Mouse (Mus musculus): ENCODE data around the gene Olfr1143. TPM values are rescaled to one million over a fixed set of nuclear protein-coding genes. Genes with fewer than 3 reads are reported as not detected.

The Olfr1143 gene
- not detected for polyA plus RNA-seq (2014; fragmentation: Illumina TruSeq; extraction: RNeasy Lipid Tissue Mini Kit (QIAGEN cat#74804); ENCODE audit: low read depth, low replicate concordance)

DNA sequence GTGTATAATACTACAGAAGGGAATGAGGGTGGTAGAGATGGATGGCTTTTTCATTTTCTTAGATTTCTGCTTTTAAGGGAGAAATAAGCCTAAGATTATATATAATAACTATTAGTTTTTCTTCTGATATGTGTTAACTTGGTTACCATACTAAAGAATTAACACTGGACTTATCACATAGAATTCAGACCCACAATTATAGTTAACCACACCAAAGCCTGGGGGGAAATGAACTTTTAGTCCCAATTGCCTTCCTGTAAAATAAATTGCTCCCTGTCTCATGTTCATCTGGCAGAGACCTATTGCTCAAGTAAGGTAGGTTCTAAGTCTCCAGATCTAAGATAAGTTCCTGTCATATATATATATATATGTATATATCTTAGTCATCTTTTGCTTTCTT, at the start of gene Olfr1143:
Gene Olfr1143, plus strand, starts transcription at position 301 of the 400 bp plus-strand sequence.

DNA sequence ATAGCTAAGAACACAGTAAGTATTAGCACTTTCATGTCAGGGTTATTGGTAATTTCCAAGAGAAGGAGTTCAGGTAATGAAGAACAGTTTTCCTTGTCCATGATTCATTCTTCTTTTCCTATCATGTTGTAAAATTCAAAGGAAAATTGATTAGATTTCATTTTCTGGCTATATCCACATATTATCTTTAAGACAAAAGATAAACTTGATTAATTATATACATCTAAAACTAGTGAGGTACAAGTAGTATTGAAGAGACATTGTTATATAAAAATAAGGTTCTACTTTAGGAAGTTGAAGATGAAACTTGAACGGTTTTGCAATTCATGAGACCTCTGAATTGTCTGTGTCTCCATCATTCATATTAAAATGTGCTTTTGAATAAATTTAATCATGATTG, 46.5 kb upstream of the Olfr1143 start, which contains the start of gene Olfr1141:
Gene Olfr1141, minus strand, starts transcription at position 101 of the 400 bp plus-strand sequence.

DNA sequence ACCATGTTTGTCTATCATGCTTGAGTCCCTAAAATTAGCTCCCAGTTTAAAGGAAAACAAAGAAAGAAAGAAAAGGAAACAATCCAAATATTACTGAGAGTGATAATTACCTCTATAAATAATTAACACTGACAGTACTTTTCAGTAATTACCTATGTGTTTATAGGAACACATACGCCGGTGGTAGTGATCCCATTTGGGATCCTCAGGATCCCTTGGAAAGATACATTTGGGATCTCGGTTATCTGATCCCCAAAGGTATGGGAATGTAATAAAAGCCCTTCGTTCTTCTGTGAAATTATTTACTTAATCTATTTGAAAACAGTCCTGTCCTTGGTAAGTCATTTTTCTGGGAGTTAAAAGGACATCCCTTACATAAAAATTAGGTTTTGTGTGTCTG, 21.2 kb upstream of the Olfr1143 start, which contains the start of gene Olfr152:
Gene Olfr152, plus strand, starts transcription at position 301 of the 400 bp plus-strand sequence.

DNA sequence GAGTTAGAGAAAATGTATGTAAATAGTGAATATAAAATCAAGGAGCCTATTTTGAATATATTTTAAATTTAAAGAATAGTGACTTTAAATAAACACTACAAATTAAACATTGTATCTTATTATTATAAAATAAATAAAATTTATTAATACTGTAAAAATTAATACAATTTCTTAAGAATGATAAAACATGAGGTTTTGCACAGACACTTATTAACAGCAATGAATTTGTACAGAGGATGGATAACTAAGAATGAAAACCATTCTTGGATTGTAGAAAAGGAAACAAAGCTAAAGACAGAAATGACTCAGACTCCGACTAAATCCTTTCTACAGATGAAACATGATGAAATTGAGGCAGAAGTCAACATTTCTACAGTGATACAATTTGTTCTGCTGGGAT, 9.1 kb downstream of the Olfr1143 start, which contains the start of gene Olfr1145:
Gene Olfr1145, plus strand, starts transcription at position 301 of the 400 bp plus-strand sequence.

DNA sequence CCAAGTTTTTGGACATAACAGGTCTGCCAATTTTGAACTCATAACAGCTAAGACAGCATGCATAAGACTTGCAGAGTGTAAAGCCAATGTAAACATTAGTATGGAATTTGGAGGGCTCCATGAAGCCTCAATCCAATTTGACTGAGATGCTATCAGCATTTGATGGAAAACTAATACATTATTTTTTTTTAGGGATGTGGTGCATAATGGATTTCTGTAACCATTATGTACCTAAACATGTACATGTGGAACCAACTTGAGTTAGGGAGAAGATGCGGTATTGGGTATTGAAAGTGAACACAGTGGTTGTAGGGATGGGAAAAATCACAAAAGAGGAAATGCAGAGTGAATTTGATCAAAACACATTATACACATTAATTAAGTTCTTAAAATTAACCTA, 29.8 kb downstream of the Olfr1143 start, which contains the start of gene Olfr1148:
Gene Olfr1148, plus strand, starts transcription at position 301 of the 400 bp plus-strand sequence.

DNA sequence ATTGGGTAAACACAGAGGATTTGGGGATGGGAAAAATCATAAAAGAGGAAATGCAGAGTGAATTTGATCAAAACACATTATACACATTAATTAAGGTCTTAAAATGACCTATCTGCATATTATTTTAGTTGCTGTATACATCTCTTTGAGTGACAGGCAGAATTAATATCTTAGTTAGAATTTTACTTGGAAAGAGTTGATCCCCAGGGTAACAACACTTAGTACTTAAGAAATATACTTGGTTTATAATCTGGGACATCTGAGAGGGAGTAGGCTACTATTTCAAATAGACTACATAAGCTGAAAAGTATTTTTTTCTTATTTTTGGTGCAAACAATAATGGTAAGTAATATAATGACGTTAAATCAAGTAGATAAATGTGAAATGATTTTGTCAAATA, 43.3 kb downstream of the Olfr1143 start, which contains the start of gene Olfr1150-ps1:
Gene Olfr1150-ps1, plus strand, starts transcription at position 301 of the 400 bp plus-strand sequence.

Other genes with a start within 250 kb of the Olfr1143 start
- not detected for gene Olfr1129, start 226.7 kb upstream of the Olfr1143 start, polyA plus RNA-seq (2014; fragmentation: Illumina TruSeq; extraction: RNeasy Lipid Tissue Mini Kit (QIAGEN cat#74804); ENCODE audit: low read depth, low replicate concordance)
- gene Olfr1130, start 194.4 kb upstream of the Olfr1143 start, polyA plus RNA-seq (2014; fragmentation: Illumina TruSeq; extraction: RNeasy Lipid Tissue Mini Kit (QIAGEN cat#74804); ENCODE audit: low read depth, low replicate concordance): not detected
- gene Olfr1131, start 173.5 kb upstream of the Olfr1143 start, polyA plus RNA-seq (2014; fragmentation: Illumina TruSeq; extraction: RNeasy Lipid Tissue Mini Kit (QIAGEN cat#74804); ENCODE audit: low read depth, low replicate concordance): not detected
- not detected for gene Olfr1132, start 163.1 kb upstream of the Olfr1143 start, polyA plus RNA-seq (2014; fragmentation: Illumina TruSeq; extraction: RNeasy Lipid Tissue Mini Kit (QIAGEN cat#74804); ENCODE audit: low read depth, low replicate concordance)
- not detected for gene Olfr1133, start 153.2 kb upstream of the Olfr1143 start, polyA plus RNA-seq (2014; fragmentation: Illumina TruSeq; extraction: RNeasy Lipid Tissue Mini Kit (QIAGEN cat#74804); ENCODE audit: low read depth, low replicate concordance)
- gene Olfr1134, start 142.1 kb upstream of the Olfr1143 start, polyA plus RNA-seq (2014; fragmentation: Illumina TruSeq; extraction: RNeasy Lipid Tissue Mini Kit (QIAGEN cat#74804); ENCODE audit: low read depth, low replicate concordance): not detected
- gene Olfr1135, start 126.9 kb upstream of the Olfr1143 start, polyA plus RNA-seq (2014; fragmentation: Illumina TruSeq; extraction: RNeasy Lipid Tissue Mini Kit (QIAGEN cat#74804); ENCODE audit: low read depth, low replicate concordance): not detected
- not detected for gene Olfr1136, start 106.6 kb upstream of the Olfr1143 start, polyA plus RNA-seq (2014; fragmentation: Illumina TruSeq; extraction: RNeasy Lipid Tissue Mini Kit (QIAGEN cat#74804); ENCODE audit: low read depth, low replicate concordance)
- not detected for gene Olfr1137, start 87.4 kb upstream of the Olfr1143 start, polyA plus RNA-seq (2014; fragmentation: Illumina TruSeq; extraction: RNeasy Lipid Tissue Mini Kit (QIAGEN cat#74804); ENCODE audit: low read depth, low replicate concordance)
- gene Olfr1138, start 60.6 kb upstream of the Olfr1143 start, polyA plus RNA-seq (2014; fragmentation: Illumina TruSeq; extraction: RNeasy Lipid Tissue Mini Kit (QIAGEN cat#74804); ENCODE audit: low read depth, low replicate concordance): not detected
- not detected for gene Olfr1140, start 56.8 kb upstream of the Olfr1143 start, polyA plus RNA-seq (2014; fragmentation: Illumina TruSeq; extraction: RNeasy Lipid Tissue Mini Kit (QIAGEN cat#74804); ENCODE audit: low read depth, low replicate concordance)
- gene Olfr1141, start 46.6 kb upstream of the Olfr1143 start, polyA plus RNA-seq (2014; fragmentation: Illumina TruSeq; extraction: RNeasy Lipid Tissue Mini Kit (QIAGEN cat#74804); ENCODE audit: low read depth, low replicate concordance): not detected
- gene Olfr152, start 21.1 kb upstream of the Olfr1143 start, polyA plus RNA-seq (2014; fragmentation: Illumina TruSeq; extraction: RNeasy Lipid Tissue Mini Kit (QIAGEN cat#74804); ENCODE audit: low read depth, low replicate concordance): not detected
- not detected for gene Olfr1145, start 9.2 kb downstream of the Olfr1143 start, polyA plus RNA-seq (2014; fragmentation: Illumina TruSeq; extraction: RNeasy Lipid Tissue Mini Kit (QIAGEN cat#74804); ENCODE audit: low read depth, low replicate concordance)
- gene Olfr1148, start 29.9 kb downstream of the Olfr1143 start, polyA plus RNA-seq (2014; fragmentation: Illumina TruSeq; extraction: RNeasy Lipid Tissue Mini Kit (QIAGEN cat#74804); ENCODE audit: low read depth, low replicate concordance): not detected
- gene Olfr1150-ps1, start 43.4 kb downstream of the Olfr1143 start, polyA plus RNA-seq (2014; fragmentation: Illumina TruSeq; extraction: RNeasy Lipid Tissue Mini Kit (QIAGEN cat#74804); ENCODE audit: low read depth, low replicate concordance): not detected
- gene Olfr1151, start 55.3 kb downstream of the Olfr1143 start, polyA plus RNA-seq (2014; fragmentation: Illumina TruSeq; extraction: RNeasy Lipid Tissue Mini Kit (QIAGEN cat#74804); ENCODE audit: low read depth, low replicate concordance): not detected
- not detected for gene Olfr1152, start 65.9 kb downstream of the Olfr1143 start, polyA plus RNA-seq (2014; fragmentation: Illumina TruSeq; extraction: RNeasy Lipid Tissue Mini Kit (QIAGEN cat#74804); ENCODE audit: low read depth, low replicate concordance)
- not detected for gene Olfr1153, start 94.4 kb downstream of the Olfr1143 start, polyA plus RNA-seq (2014; fragmentation: Illumina TruSeq; extraction: RNeasy Lipid Tissue Mini Kit (QIAGEN cat#74804); ENCODE audit: low read depth, low replicate concordance)
- not detected for gene Olfr1154, start 104.6 kb downstream of the Olfr1143 start, polyA plus RNA-seq (2014; fragmentation: Illumina TruSeq; extraction: RNeasy Lipid Tissue Mini Kit (QIAGEN cat#74804); ENCODE audit: low read depth, low replicate concordance)
- gene Olfr1155, start 144.5 kb downstream of the Olfr1143 start, polyA plus RNA-seq (2014; fragmentation: Illumina TruSeq; extraction: RNeasy Lipid Tissue Mini Kit (QIAGEN cat#74804); ENCODE audit: low read depth, low replicate concordance): not detected
- not detected for gene Olfr1156, start 152.5 kb downstream of the Olfr1143 start, polyA plus RNA-seq (2014; fragmentation: Illumina TruSeq; extraction: RNeasy Lipid Tissue Mini Kit (QIAGEN cat#74804); ENCODE audit: low read depth, low replicate concordance)
- not detected for gene Olfr1157, start 167.7 kb downstream of the Olfr1143 start, polyA plus RNA-seq (2014; fragmentation: Illumina TruSeq; extraction: RNeasy Lipid Tissue Mini Kit (QIAGEN cat#74804); ENCODE audit: low read depth, low replicate concordance)
- gene Olfr74, start 174.1 kb downstream of the Olfr1143 start, polyA plus RNA-seq (2014; fragmentation: Illumina TruSeq; extraction: RNeasy Lipid Tissue Mini Kit (QIAGEN cat#74804); ENCODE audit: low read depth, low replicate concordance): not detected
- gene Olfr1158, start 189.5 kb downstream of the Olfr1143 start, polyA plus RNA-seq (2014; fragmentation: Illumina TruSeq; extraction: RNeasy Lipid Tissue Mini Kit (QIAGEN cat#74804); ENCODE audit: low read depth, low replicate concordance): not detected
- not detected for gene Olfr1160, start 207.7 kb downstream of the Olfr1143 start, polyA plus RNA-seq (2014; fragmentation: Illumina TruSeq; extraction: RNeasy Lipid Tissue Mini Kit (QIAGEN cat#74804); ENCODE audit: low read depth, low replicate concordance)
- gene Olfr1161, start 222.2 kb downstream of the Olfr1143 start, polyA plus RNA-seq (2014; fragmentation: Illumina TruSeq; extraction: RNeasy Lipid Tissue Mini Kit (QIAGEN cat#74804); ENCODE audit: low read depth, low replicate concordance): not detected
- not detected for gene Olfr73, start 237.1 kb downstream of the Olfr1143 start, polyA plus RNA-seq (2014; fragmentation: Illumina TruSeq; extraction: RNeasy Lipid Tissue Mini Kit (QIAGEN cat#74804); ENCODE audit: low read depth, low replicate concordance)